Mouse (Mus musculus) right cerebral cortex, adult 2 months (tissue): ENCODE measurements at regions not wholly inside any gene's neighbourhood (a gene's known extent, or its start where the extent isn't known, plus 50 kb on each side); places are given as distances from the start of the nearest gene placed in this dataset.

Source experiments
- DNase-seq, 2 experiments: peaks; one replicate each; pipeline ENCODE4 v3.0.0; 2021 to 2022; ENCODE audit warnings: low spot score in 2 of 2

GRCm38 (mm10) chrX:55584758-55585157 is 358.1 kb downstream of the Slxl1 start:
- DNase-seq = peak in 1 of 2 experiments; percentile 10
